Comparison of ENCODE assay signal across 8 mouse cellular contexts in the genomic region with DNA sequence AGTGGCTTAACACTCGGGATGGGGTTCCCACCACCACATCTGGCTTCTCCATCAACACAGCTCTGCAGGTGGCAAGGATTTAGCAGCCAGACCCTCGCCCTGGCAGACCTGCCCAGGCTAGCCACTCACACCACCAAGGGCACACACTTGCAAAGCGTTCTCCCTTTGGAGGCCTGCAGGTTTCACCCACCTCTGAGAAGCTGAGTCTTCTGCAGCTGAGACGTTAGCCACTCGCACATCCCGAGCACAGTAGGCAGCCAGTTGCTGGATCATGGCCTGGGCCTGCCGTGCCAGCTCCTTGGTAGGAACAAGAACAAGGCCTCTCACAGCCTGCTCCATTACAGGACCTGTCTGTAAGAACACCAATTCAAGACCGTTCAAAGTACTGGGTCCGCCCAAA. TPM values are rescaled to one million over a fixed set of nuclear protein-coding genes. Genes with fewer than 3 reads are reported as not detected.
DNase-seq lines count a peak whose midpoint lies in the region; ATAC-seq and TF ChIP-seq lines count a peak whose summit lies in the region.

No protein-coding gene starts in this region.

- H3K27me3 ChIP-seq in kidney, postnatal 0 days (ENCODE audit: insufficient read depth, low read length) = no peaks in the 10 kb centered on the region
- no peaks in the 10 kb centered on the region for H3K27me3 ChIP-seq in embryonic facial prominence, embryonic 11.5 days (ENCODE audit: control insufficient read depth, insufficient read depth, low read length)
- no peaks in the 10 kb centered on the region for H3K27me3 ChIP-seq in hindbrain, embryonic 16.5 days (replicated peaks; ENCODE audit: control insufficient read depth, insufficient read depth, low read length)
- no peaks in the 10 kb centered on the region for H3K27me3 ChIP-seq in midbrain, embryonic 16.5 days (ENCODE audit: control insufficient read depth, insufficient read depth, low read depth, low read length)

- H3K9me3 ChIP-seq in kidney, postnatal 0 days (replicated peaks; ENCODE audit: low read length) = no peaks in the 10 kb centered on the region
- H3K9me3 ChIP-seq in embryonic facial prominence, embryonic 11.5 days (replicated peaks; ENCODE audit: control insufficient read depth, low read length) = no peaks in the 10 kb centered on the region
- H3K9me3 ChIP-seq in hindbrain, embryonic 16.5 days (ENCODE audit: control insufficient read depth, low read length) = no peaks in the 10 kb centered on the region
- no peaks in the 10 kb centered on the region for H3K9me3 ChIP-seq in midbrain, embryonic 16.5 days (replicated peaks; ENCODE audit: control insufficient read depth, low read length, poor library complexity, severe bottlenecking)

- DNase-seq in kidney, postnatal 0 days (ENCODE audit: low spot score) = no peak
- DNase-seq in kidney, adult 9 months = no peak
- no peak for DNase-seq in embryonic facial prominence, embryonic 11.5 days (ENCODE audit: low spot score)
- no peak for DNase-seq in spleen, adult 18-20 months
- no peak for DNase-seq in Muller cell, postnatal 12 days (ENCODE audit: inconsistent ontology term)
- no peak for DNase-seq in cerebellum, postnatal 25 days

- H3K4me2 ChIP-seq in kidney, postnatal 0 days (ENCODE audit: low read length) = peak overlapping the region; percentile 91
- H3K4me2 ChIP-seq in embryonic facial prominence, embryonic 11.5 days (ENCODE audit: low read depth, low read length) = peak overlapping the region; percentile 81
- peak overlapping the region; percentile 90 for H3K4me2 ChIP-seq in hindbrain, embryonic 16.5 days (ENCODE audit: low read length)
- H3K4me2 ChIP-seq in midbrain, embryonic 16.5 days (ENCODE audit: low read length) = peak overlapping the region; percentile 97

- 64% methylated on average over 9 of the region's 9 CpGs for WGBS in kidney, postnatal 0 days
- 69% methylated on average over 9 of the region's 9 CpGs for WGBS in embryonic facial prominence, embryonic 11.5 days
- 74% methylated on average over 9 of the region's 9 CpGs for WGBS in hindbrain, embryonic 16.5 days
- WGBS in midbrain, embryonic 16.5 days = 73% methylated on average over 9 of the region's 9 CpGs

- H3K27ac ChIP-seq in kidney, postnatal 0 days = 0 out of 2 replicates have a peak overlapping the region, but pooled peaks have one; percentile 92
- no peak overlapping the region for H3K27ac ChIP-seq in embryonic facial prominence, embryonic 11.5 days (replicated peaks; ENCODE audit: low read depth, low read length)
- no peak overlapping the region for H3K27ac ChIP-seq in hindbrain, embryonic 16.5 days (ENCODE audit: low read depth, low read length)
- no peak overlapping the region for H3K27ac ChIP-seq in midbrain, embryonic 16.5 days (ENCODE audit: low read length)

- peak overlapping the region; percentile 91 for H3K9ac ChIP-seq in kidney, postnatal 0 days (ENCODE audit: low read depth, low read length)
- H3K9ac ChIP-seq in embryonic facial prominence, embryonic 11.5 days (replicated peaks; ENCODE audit: low read length) = peak overlapping the region; percentile 81
- H3K9ac ChIP-seq in hindbrain, embryonic 16.5 days (ENCODE audit: low read depth, low read length) = peak overlapping the region; percentile 74
- peak overlapping the region; percentile 83; the same call in 1 of the 2 replicates for H3K9ac ChIP-seq in midbrain, embryonic 16.5 days (ENCODE audit: low read depth, low read length)

- H3K4me3 ChIP-seq in kidney, postnatal 0 days (replicated peaks; ENCODE audit: low read depth, low read length) = peak overlapping the region; percentile 98
- H3K4me3 ChIP-seq in embryonic facial prominence, embryonic 11.5 days (ENCODE audit: low read depth, low read length) = peak overlapping the region; percentile 85
- peak overlapping the region; percentile 64 for H3K4me3 ChIP-seq in hindbrain, embryonic 16.5 days (ENCODE audit: low read length)
- peak overlapping the region; percentile 83 for H3K4me3 ChIP-seq in midbrain, embryonic 16.5 days (ENCODE audit: low read depth, low read length)

- H3K4me1 ChIP-seq in kidney, postnatal 0 days (replicated peaks; ENCODE audit: insufficient read depth, low read length) = peaks cover 8% of the 10 kb centered on the region
- H3K4me1 ChIP-seq in embryonic facial prominence, embryonic 11.5 days (ENCODE audit: control insufficient read depth, insufficient read depth, low read length) = 0 out of 2 replicates have a peak, but pooled peaks cover 4% of the 10 kb centered on the region
- H3K4me1 ChIP-seq in hindbrain, embryonic 16.5 days (ENCODE audit: control insufficient read depth, insufficient read depth, low read depth, low read length) = peaks cover 12% of the 10 kb centered on the region
- H3K4me1 ChIP-seq in midbrain, embryonic 16.5 days (ENCODE audit: control insufficient read depth, insufficient read depth, low read length) = peaks cover 13% of the 10 kb centered on the region

- ATAC-seq in kidney, postnatal 0 days (replicated peaks; ENCODE audit: low FRiP score, low read depth) = no peak
- ATAC-seq in embryonic facial prominence, embryonic 11.5 days (replicated peaks; ENCODE audit: insufficient number of reproducible peaks, low FRiP score, low TSS enrichment, low read depth) = no peak
- no peak for ATAC-seq in hindbrain, embryonic 16.5 days
- no peak for ATAC-seq in midbrain, embryonic 16.5 days

- no peak for TF ChIP-seq CTCF in kidney, postnatal 0 days (IDR thresholded peaks at IDR 0.05; ENCODE audit: low read depth)

- peaks cover 37% of the 10 kb centered on the region for H3K36me3 ChIP-seq in kidney, postnatal 0 days (ENCODE audit: insufficient read depth, low read length)
- H3K36me3 ChIP-seq in embryonic facial prominence, embryonic 11.5 days (replicated peaks; ENCODE audit: control insufficient read depth, insufficient read depth, low read depth, low read length) = peaks cover 16% of the 10 kb centered on the region
- H3K36me3 ChIP-seq in hindbrain, embryonic 16.5 days (ENCODE audit: control insufficient read depth, insufficient read depth, low read length) = peaks cover 31% of the 10 kb centered on the region
- peaks cover 36% of the 10 kb centered on the region for H3K36me3 ChIP-seq in midbrain, embryonic 16.5 days (ENCODE audit: control insufficient read depth, insufficient read depth, low read length)

RNA-seq across cellular contexts. Expression of gene Ddx56, which starts 1.0 kb away (rescaled TPM):
- 73.2 and 75.3 TPM in 2 replicates for polyA plus RNA-seq in kidney, postnatal 0 days (2015; fragmentation: Nextera tagmentation; extraction: Ambion mirVana)
- 109 and 112 TPM in 2 replicates for polyA plus RNA-seq in embryonic facial prominence, embryonic 11.5 days (2014; fragmentation: Nextera tagmentation; extraction: Ambion mirVana)
- polyA plus RNA-seq in hindbrain, embryonic 16.5 days (2015; fragmentation: Nextera tagmentation; extraction: Ambion mirVana) = 69.5 and 71.3 TPM in 2 replicates
- polyA plus RNA-seq in midbrain, embryonic 16.5 days (2015; fragmentation: Nextera tagmentation; extraction: Ambion mirVana) = 68.9 and 70.1 TPM in 2 replicates

RNA-seq across cellular contexts. Expression of gene Tmed4, which starts 8.0 kb away (rescaled TPM):
- 163 and 168 TPM in 2 replicates for polyA plus RNA-seq in kidney, postnatal 0 days (2015; fragmentation: Nextera tagmentation; extraction: Ambion mirVana)
- 131 and 135 TPM in 2 replicates for polyA plus RNA-seq in embryonic facial prominence, embryonic 11.5 days (2014; fragmentation: Nextera tagmentation; extraction: Ambion mirVana)
- polyA plus RNA-seq in hindbrain, embryonic 16.5 days (2015; fragmentation: Nextera tagmentation; extraction: Ambion mirVana) = 111 and 119 TPM in 2 replicates
- polyA plus RNA-seq in midbrain, embryonic 16.5 days (2015; fragmentation: Nextera tagmentation; extraction: Ambion mirVana) = 115 and 118 TPM in 2 replicates

RNA-seq across cellular contexts. Expression of gene Ogdh, which starts 24.8 kb away (rescaled TPM):
- 125 and 138 TPM in 2 replicates for polyA plus RNA-seq in kidney, postnatal 0 days (2015; fragmentation: Nextera tagmentation; extraction: Ambion mirVana)
- 75.3 and 82.5 TPM in 2 replicates for polyA plus RNA-seq in embryonic facial prominence, embryonic 11.5 days (2014; fragmentation: Nextera tagmentation; extraction: Ambion mirVana)
- 142 and 153 TPM in 2 replicates for polyA plus RNA-seq in hindbrain, embryonic 16.5 days (2015; fragmentation: Nextera tagmentation; extraction: Ambion mirVana)
- 125 and 127 TPM in 2 replicates for polyA plus RNA-seq in midbrain, embryonic 16.5 days (2015; fragmentation: Nextera tagmentation; extraction: Ambion mirVana)

RNA-seq across cellular contexts. Expression of gene Npc1l1, which starts 36.7 kb away (rescaled TPM):
- 0.10 and 0.11 TPM in 2 replicates for polyA plus RNA-seq in kidney, postnatal 0 days (2015; fragmentation: Nextera tagmentation; extraction: Ambion mirVana)
- not detected in 2 replicates for polyA plus RNA-seq in embryonic facial prominence, embryonic 11.5 days (2014; fragmentation: Nextera tagmentation; extraction: Ambion mirVana)
- polyA plus RNA-seq in hindbrain, embryonic 16.5 days (2015; fragmentation: Nextera tagmentation; extraction: Ambion mirVana) = 0.04 TPM in 1 of 2 replicates, not detected in the other
- 0.08 and 0.14 TPM in 2 replicates for polyA plus RNA-seq in midbrain, embryonic 16.5 days (2015; fragmentation: Nextera tagmentation; extraction: Ambion mirVana)
